1 mouse cellular context compared by ENCODE assay signal in the genomic region with DNA sequence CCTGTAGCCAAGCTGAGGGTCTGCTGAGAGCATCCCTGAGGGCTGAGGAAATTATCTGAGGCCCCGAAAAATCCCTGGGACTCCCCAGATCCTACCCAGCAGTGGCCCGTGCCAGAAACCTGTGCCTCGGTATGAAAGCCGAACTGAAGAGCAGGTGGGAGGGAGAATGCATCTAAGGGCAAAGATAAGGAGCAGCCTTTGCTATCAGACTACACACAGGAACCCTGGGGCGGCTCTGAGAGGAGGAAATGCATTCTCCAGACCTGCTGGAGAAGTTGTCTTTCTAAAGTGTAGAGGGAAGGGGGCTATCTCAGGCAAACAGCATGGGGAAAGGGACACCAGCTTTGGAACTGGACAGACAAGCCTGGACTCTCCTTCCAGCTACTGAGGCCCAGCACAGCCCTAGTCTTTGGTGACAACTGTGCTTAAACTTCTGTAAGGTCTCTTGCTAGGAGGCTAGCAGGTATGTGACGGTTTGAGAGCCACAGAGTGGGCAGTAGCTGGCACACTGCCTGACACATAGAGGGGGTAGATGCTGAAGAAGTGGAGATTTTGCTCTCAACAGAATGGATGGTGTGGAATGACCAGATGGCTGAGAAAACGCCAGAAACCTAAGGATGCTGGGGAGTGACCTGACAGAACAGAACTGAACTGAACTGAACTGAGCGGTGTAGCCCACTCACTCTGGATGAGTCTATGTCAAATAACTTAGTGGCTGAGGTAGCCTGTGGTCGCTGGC.
TF ChIP-seq lines count a peak whose summit lies in the region.

No protein-coding gene starts in this region.

TF ChIP-seq in MEL, 35 proteins besides CTCF, POLR2A, EP300 and RAD21 (continued from another document):
- TF ChIP-seq NRF1 (IDR thresholded peaks at IDR 0.05; ENCODE audit: insufficient read depth, low read depth, low read length, poor library complexity, severe bottlenecking): no peak
- peak; percentile 94 for TF ChIP-seq GATA1 (IDR thresholded peaks at IDR 0.05; ENCODE audit: low read depth, low read length)
- 0 out of 2 replicates have a peak, but pooled peaks have one; percentile 36 for TF ChIP-seq JUND (IDR thresholded peaks at IDR 0.05; ENCODE audit: low read depth, low read length)
- 0 out of 2 replicates have a peak, but pooled peaks have one; percentile 41 for TF ChIP-seq MYB (IDR thresholded peaks at IDR 0.05; ENCODE audit: low read depth, low read length)
- TF ChIP-seq SMC3 (IDR thresholded peaks at IDR 0.05; ENCODE audit: low read depth, low read length): no peak
- TF ChIP-seq RCOR1 (IDR thresholded peaks at IDR 0.05; ENCODE audit: low read depth, low read length): peak; percentile 81
- 0 out of 2 replicates have a peak, but pooled peaks have one; percentile 40 for TF ChIP-seq HCFC1 (IDR thresholded peaks at IDR 0.05; ENCODE audit: low read depth, low read length)
- 0 out of 2 replicates have a peak, but pooled peaks have one; percentile 11 for TF ChIP-seq TBP (IDR thresholded peaks at IDR 0.05; ENCODE audit: low read depth, low read length)
- no peak for TF ChIP-seq CHD2 (IDR thresholded peaks at IDR 0.05; ENCODE audit: low read length)
- TF ChIP-seq ZC3H11A (IDR thresholded peaks at IDR 0.05; ENCODE audit: low read depth, low read length): no peak
- peak; percentile 31; the same call in 1 of the 2 replicates for TF ChIP-seq MAX (IDR thresholded peaks at IDR 0.05; ENCODE audit: low read length)
- TF ChIP-seq BHLHE40 (IDR thresholded peaks at IDR 0.05; ENCODE audit: borderline replicate concordance, low read depth, low read length): peak; percentile 86
TF ChIP-seq in MEL: peak in this region for 15.
